Mouse (Mus musculus): ENCODE data around the gene Tmem251. TPM values are rescaled to one million over a fixed set of nuclear protein-coding genes. Genes with fewer than 3 reads are reported as not detected.

The Tmem251 gene
- total RNA-seq, 2 experiments from 2014 or later, result 2.0 to 2.3 TPM

GRCm38 (mm10) chr12:102740285-102740684, 3.3 kb upstream of the Tmem251 start:
- DNase-seq, result no peak
- intact Hi-C loops (cut with DNase I; ENCODE audit: low total_unique reads), result no loop called here

GRCm38 (mm10) chr12:102742056-102742455, 1.5 kb upstream of the Tmem251 start:
- no peak for DNase-seq
- intact Hi-C loops (cut with DNase I; ENCODE audit: low total_unique reads), result loop anchor here (2.0 kb wide), 1 partner anchor 321 kb away; no protein-coding TSS in a partner anchor

- intact Hi-C loops (cut with DNase I; ENCODE audit: low total_unique reads), result loop anchor here (2.0 kb wide), 1 partner anchor 320 kb away; no protein-coding TSS in a partner anchor
Observed at GRCm38 (mm10) chr12:102743036-102743588, 450 bp upstream of the Tmem251 start.

DNA sequence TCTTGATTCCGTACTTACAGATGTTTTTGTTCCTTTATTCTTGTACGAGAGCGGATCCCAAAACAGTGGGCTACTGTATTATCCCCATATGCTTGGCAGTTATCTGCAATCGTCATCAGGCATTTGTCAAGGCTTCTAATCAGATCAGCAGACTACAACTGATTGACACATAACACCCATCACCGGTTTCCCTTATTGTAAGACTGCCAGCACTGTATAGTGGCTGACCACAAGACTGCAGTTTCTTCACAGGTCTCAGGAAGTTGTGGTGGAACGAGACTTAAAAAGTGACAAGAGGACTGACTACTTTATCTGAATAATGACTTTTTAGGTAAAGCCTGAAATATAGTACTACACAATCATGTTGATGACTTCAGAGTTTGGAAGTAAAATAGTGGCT, 1.3 kb downstream of the Tmem251 start:
- intact Hi-C loops (cut with DNase I; ENCODE audit: low total_unique reads), result no loop called here

More at GRCm38 (mm10) chr12:102743036-102743588, 450 bp upstream of the Tmem251 start:
- DNase-seq, result no peak

GRCm38 (mm10) chr12:102748256-102748655, 4.7 kb downstream of the Tmem251 start:
- DNase-seq, result no peak

More for the DNA sequence above, 1.3 kb downstream of the Tmem251 start:
- no peak for DNase-seq

GRCm38 (mm10) chr12:102756304-102756703, 12.7 kb downstream of the Tmem251 start:
- intact Hi-C loops (cut with DNase I; ENCODE audit: low total_unique reads), result no loop called here
- DNase-seq, result peak; percentile 11

More at GRCm38 (mm10) chr12:102748256-102748655, 4.7 kb downstream of the Tmem251 start:
- intact Hi-C loops (cut with DNase I; ENCODE audit: low total_unique reads), result no loop called here

DNA sequence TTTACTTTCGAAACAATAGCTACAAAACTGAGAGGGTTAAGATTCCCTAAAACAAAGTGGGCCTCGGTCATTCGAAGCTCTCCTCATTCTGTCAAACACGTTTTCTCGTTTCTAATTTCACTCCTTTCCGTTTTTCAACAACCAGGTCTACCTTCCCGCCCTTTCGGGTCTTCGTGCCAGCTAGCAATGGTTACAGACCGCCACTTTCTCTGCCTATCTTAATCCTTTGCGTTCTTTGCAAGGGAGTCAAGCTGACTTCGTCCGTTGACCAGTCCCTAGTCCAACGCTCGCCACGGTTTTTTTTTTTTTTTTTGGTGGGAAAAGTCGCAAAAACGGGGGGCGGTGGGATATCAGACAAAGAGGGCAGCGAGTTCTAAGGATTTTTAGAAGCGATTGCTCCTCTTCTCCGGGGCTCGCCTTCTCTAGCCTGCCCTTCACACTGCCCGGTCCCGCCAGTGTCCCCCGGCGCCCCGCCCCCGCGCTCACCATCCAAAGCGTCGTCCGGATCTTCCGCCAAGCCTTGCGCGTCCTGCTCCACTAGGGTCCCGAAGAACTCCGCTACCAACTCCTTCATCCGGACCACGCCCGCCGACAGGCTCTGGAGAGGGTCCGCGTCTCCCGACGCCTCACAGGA, 13.6 kb downstream of the Tmem251 start:
- DNase-seq, result no peak
- intact Hi-C loops (cut with DNase I; ENCODE audit: low total_unique reads), result no loop called here

GRCm38 (mm10) chr12:102757689-102758402, 14.3 kb downstream of the Tmem251 start, which contains the start of the genes Gm28051, Gon7 and Ubr7:
TSS of gene Gm28051 (minus strand) at chr12:102757765.
TSS of gene Gon7 (minus strand) at chr12:102757803.
TSS of gene Ubr7 (plus strand) at chr12:102757967.
- DNase-seq, result peak; percentile 97
- intact Hi-C loops (cut with DNase I; ENCODE audit: low total_unique reads), result no loop called here

- DNase-seq, result no peak
- intact Hi-C loops (cut with DNase I; ENCODE audit: low total_unique reads), result no loop called here
Observed at GRCm38 (mm10) chr12:102758403-102758756, 14.8 kb downstream of the Tmem251 start, which contains the start of gene Gm20604. TSS of gene Gm20604 (minus strand) at chr12:102758672.

GRCm38 (mm10) chr12:102758936-102759335, 15.4 kb downstream of the Tmem251 start:
- no peak for DNase-seq
- intact Hi-C loops (cut with DNase I; ENCODE audit: low total_unique reads), result no loop called here

- DNase-seq, result no peak
- intact Hi-C loops (cut with DNase I; ENCODE audit: low total_unique reads), result loop anchor here (10.0 kb wide), 1 partner anchor 113 kb away; the partner anchor contains the start of gene Btbd7
Observed at GRCm38 (mm10) chr12:102761668-102762067, 18.1 kb downstream of the Tmem251 start.

DNA sequence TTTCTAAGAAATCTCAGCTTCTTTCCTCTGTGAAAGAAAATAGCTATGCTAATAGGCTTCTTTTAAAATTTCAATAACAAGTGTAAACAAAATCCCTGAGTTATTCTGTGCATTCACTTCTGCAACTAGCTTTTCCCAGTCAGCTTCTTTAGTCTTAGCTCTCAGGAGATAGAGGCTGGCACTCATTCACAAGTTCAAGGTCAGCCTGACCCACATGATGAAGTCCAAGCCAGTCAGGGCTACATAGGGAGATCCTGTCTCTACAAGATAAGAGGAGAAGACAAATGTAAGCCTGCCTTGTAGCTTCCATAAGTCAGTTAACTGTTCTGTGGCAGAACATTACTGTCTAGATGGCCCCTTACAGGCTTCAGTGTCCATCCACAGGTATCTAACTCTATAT, 20.1 kb downstream of the Tmem251 start:
- intact Hi-C loops (cut with DNase I; ENCODE audit: low total_unique reads), result loop anchor here (10.0 kb wide), 1 partner anchor 111 kb away; the partner anchor contains the start of gene Btbd7
- DNase-seq, result no peak

- no peak for DNase-seq
- intact Hi-C loops (cut with DNase I; ENCODE audit: low total_unique reads), result loop anchor here (10.0 kb wide), 1 partner anchor 106 kb away; the partner anchor contains the start of gene Btbd7
Observed at GRCm38 (mm10) chr12:102769000-102769399, 25.4 kb downstream of the Tmem251 start.

DNA sequence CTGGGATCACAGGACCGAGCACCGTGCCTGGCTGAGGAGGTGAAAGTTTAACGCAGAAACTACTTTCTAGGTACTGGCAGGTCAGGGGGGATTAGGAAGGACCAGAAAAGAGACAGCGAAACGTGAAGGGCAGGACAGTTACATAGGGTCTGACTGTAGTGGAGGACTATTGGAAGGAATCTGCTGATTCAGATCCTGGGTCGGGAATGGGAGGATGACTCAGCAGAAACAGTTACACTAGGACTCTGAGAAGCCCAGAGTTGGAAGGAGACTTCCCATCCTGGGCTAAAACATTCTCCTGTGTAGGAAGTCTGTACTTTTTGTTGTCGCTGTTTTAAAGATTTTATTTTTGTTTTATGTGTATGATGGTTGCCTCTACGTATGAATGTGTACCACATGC, 28.0 kb downstream of the Tmem251 start:
- DNase-seq, result no peak

DNA sequence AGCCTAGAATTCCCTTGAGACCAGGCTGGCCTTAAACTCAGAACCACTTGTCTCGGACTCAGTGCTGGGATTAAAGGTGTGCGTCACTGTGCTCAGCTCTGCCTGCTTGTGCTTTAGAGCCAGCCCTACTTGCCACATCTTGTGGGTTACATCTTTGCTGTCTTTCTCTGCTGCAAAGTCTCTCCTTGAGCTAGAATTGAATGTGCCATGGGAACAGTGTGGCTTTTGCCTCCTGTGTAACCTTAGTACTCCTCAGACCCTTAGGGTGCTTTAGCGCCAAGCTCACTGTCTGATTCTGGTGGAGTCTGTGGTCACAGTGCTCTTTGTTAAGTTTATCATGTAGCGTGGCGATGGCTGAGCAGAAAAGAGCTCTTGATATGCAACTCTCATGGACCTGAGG, 29.1 kb downstream of the Tmem251 start:
- DNase-seq, result no peak
- intact Hi-C loops (cut with DNase I; ENCODE audit: low total_unique reads), result no loop called here

More for the DNA sequence above, 28.0 kb downstream of the Tmem251 start:
- intact Hi-C loops (cut with DNase I; ENCODE audit: low total_unique reads), result no loop called here

DNA sequence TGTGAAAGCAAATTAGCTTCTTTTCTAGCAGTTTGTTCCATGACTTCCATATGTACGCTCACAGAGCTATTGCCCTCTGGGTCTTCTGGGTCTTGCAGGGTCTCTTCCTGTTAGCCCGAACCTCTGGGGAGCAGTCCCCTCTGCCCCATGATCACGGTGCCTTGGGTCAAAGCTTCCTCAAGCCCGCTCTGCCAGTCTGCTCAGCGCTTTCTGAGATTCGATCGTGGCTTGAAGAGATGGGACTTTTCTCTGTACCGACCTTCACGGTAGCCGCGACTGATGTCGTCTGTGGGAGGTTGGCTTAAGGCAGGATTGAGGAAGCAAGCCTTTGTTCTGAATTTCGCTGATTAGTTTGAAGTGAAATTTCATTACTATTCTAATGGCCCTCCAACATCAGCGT, 32.5 kb downstream of the Tmem251 start:
- intact Hi-C loops (cut with DNase I; ENCODE audit: low total_unique reads), result no loop called here

GRCm38 (mm10) chr12:102778151-102778550, 34.6 kb downstream of the Tmem251 start:
- DNase-seq, result no peak
- intact Hi-C loops (cut with DNase I; ENCODE audit: low total_unique reads), result no loop called here

More for the DNA sequence above, 32.5 kb downstream of the Tmem251 start:
- DNase-seq, result no peak

DNA sequence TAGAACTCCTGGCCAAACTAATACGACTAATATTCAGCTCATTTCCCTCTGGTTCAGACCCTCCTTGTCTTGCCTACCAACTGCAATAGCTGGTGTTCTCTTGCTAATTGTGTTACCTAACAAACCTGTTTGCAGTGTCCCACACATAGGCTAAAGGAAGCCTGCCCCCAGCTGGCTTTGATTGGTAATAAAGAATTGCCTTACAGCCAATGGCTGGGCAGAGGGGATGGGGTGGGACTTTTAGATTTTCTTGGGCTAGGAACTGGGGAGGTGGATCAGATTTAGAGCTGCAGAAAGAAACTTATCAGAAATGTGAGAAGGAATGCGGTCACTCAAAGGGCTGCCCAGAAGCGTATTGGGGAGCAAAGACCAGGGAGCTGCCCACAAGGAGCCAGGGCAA, 35.9 kb downstream of the Tmem251 start:
- intact Hi-C loops (cut with DNase I; ENCODE audit: low total_unique reads), result no loop called here
- DNase-seq, result no peak

- no peak for DNase-seq
- intact Hi-C loops (cut with DNase I; ENCODE audit: low total_unique reads), result no loop called here
Observed at GRCm38 (mm10) chr12:102782841-102783240, 39.3 kb downstream of the Tmem251 start.
